Mouse (Mus musculus) erythroblast, embryonic 14.5 days (primary cell): ENCODE measurements around the gene Galnt2.

Source experiments
- GATA1 ChIP-seq: IDR thresholded peaks from 2 replicates; pipeline ENCODE4 v1.6.1; 2012; ENCODE audit warnings: low read length, inconsistent platforms, mixed read lengths
- TAL1 ChIP-seq: IDR thresholded peaks from 3 replicates; pipeline ENCODE4 v1.6.1; 2012; ENCODE audit warnings: low read length, inconsistent platforms, mixed read lengths

DNA sequence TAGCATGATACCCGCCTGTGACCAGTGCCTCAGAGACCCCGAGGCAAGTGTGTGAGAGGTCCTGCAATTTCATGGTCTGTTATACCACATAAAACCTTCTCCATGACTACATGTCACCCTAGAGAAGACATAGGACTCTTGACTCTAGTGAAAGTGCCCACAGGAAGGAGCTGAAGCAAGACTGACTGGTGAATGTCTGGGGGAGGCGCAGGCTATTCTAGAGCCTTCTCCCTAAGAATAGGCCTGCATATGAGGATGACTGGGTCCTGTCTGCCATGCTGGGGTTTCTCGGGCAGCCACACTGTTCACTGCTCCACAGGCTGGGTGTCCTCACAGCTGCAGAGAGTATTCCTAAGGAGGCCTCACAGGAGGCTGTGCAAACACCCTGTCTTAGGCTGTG is 73.0 kb downstream of the Galnt2 start:
- TF ChIP-seq GATA1 (no peak), TAL1 (no peak)
